Mouse (Mus musculus): Measurements from ENCODE around the gene 1700037H04Rik. TPM values are rescaled to one million over a fixed set of nuclear protein-coding genes. Genes with fewer than 3 reads are reported as not detected.

Gene 1700037H04Rik
- polyA plus RNA-seq, 1 experiment from 2014 or later, result 110 TPM

- Histone ChIP-seq H3K27me3 (replicated peaks; ENCODE audit: control insufficient read depth, insufficient read depth, low read length) (peaks cover 12% of the 10 kb centered on the region), H3K4me1 (ENCODE audit: control insufficient read depth, insufficient read depth, low read length) (peaks cover 36% of the 10 kb centered on the region), H3K27ac (ENCODE audit: low read depth, low read length) (no peak overlapping the region), H3K36me3 (ENCODE audit: control insufficient read depth, insufficient read depth, low read length) (peaks cover 17% of the 10 kb centered on the region), H3K9me3 (replicated peaks; ENCODE audit: control insufficient read depth, low read length) (no peaks in the 10 kb centered on the region), H3K4me3 (ENCODE audit: low read depth, low read length) (peak overlapping the region; percentile 35), H3K4me2 (ENCODE audit: low read length) (peak overlapping the region; percentile 75), H3K9ac (ENCODE audit: low read length) (0 out of 2 replicates have a peak overlapping the region, but pooled peaks have one; percentile 17)
- WGBS, result 8% methylated on average over 11 of the region's 11 CpGs
- DNase-seq (ENCODE audit: low spot score) (peak; percentile 96), ATAC-seq (peak; percentile 69)
Measured at GRCm38 (mm10) chr2:131174700-131175099, 14.8 kb upstream of the 1700037H04Rik start.

- Histone ChIP-seq H3K9ac (ENCODE audit: low read length) (no peak overlapping the region), H3K9me3 (replicated peaks; ENCODE audit: control insufficient read depth, low read length) (no peaks in the 10 kb centered on the region), H3K4me1 (ENCODE audit: control insufficient read depth, insufficient read depth, low read length) (peaks cover 23% of the 10 kb centered on the region), H3K4me3 (ENCODE audit: low read depth, low read length) (no peak overlapping the region), H3K27ac (ENCODE audit: low read depth, low read length) (no peak overlapping the region), H3K36me3 (ENCODE audit: control insufficient read depth, insufficient read depth, low read length) (peaks cover 17% of the 10 kb centered on the region), H3K27me3 (replicated peaks; ENCODE audit: control insufficient read depth, insufficient read depth, low read length) (peaks cover 12% of the 10 kb centered on the region), H3K4me2 (ENCODE audit: low read length) (no peak overlapping the region)
- ATAC-seq, result no peak
- 46% methylated on average over 9 of the region's 9 CpGs for WGBS
- DNase-seq (ENCODE audit: low spot score), result no peak
Measured at GRCm38 (mm10) chr2:131172322-131172721, 12.4 kb upstream of the 1700037H04Rik start.

GRCm38 (mm10) chr2:131171401-131172104, 11.7 kb upstream of the 1700037H04Rik start:
- 10% methylated on average over 43 of the region's 43 CpGs for WGBS
- no peak overlapping the region for H3K4me3 ChIP-seq (ENCODE audit: low read depth, low read length)

GRCm38 (mm10) chr2:131170936-131171335, 11.1 kb upstream of the 1700037H04Rik start:
- H3K4me2 ChIP-seq (ENCODE audit: low read length), result no peak overlapping the region
- H3K4me3 ChIP-seq (ENCODE audit: low read depth, low read length), result no peak overlapping the region
- H3K9ac ChIP-seq (ENCODE audit: low read length), result no peak overlapping the region; the same call in 1 of the 2 replicates
- 27% methylated on average over 9 of the region's 9 CpGs for WGBS
- no peak overlapping the region for H3K27ac ChIP-seq (ENCODE audit: low read depth, low read length)
- peaks cover 7% of the 10 kb centered on the region; the same call in 1 of the 2 replicates for H3K36me3 ChIP-seq (ENCODE audit: control insufficient read depth, insufficient read depth, low read length)
- no peak for ATAC-seq
- peaks cover 12% of the 10 kb centered on the region for H3K27me3 ChIP-seq (replicated peaks; ENCODE audit: control insufficient read depth, insufficient read depth, low read length)
- peaks cover 12% of the 10 kb centered on the region; the same call in 1 of the 2 replicates for H3K4me1 ChIP-seq (ENCODE audit: control insufficient read depth, insufficient read depth, low read length)
- no peaks in the 10 kb centered on the region for H3K9me3 ChIP-seq (replicated peaks; ENCODE audit: control insufficient read depth, low read length)
- DNase-seq (ENCODE audit: low spot score), result no peak

More at GRCm38 (mm10) chr2:131171401-131172104, 11.7 kb upstream of the 1700037H04Rik start:
- Histone ChIP-seq H3K27me3 (replicated peaks; ENCODE audit: control insufficient read depth, insufficient read depth, low read length) (peaks cover 12% of the 10 kb centered on the region), H3K9ac (ENCODE audit: low read length) (no peak overlapping the region; the same call in 1 of the 2 replicates), H3K9me3 (replicated peaks; ENCODE audit: control insufficient read depth, low read length) (no peaks in the 10 kb centered on the region), H3K4me1 (ENCODE audit: control insufficient read depth, insufficient read depth, low read length) (peaks cover 15% of the 10 kb centered on the region), H3K36me3 (ENCODE audit: control insufficient read depth, insufficient read depth, low read length) (peaks cover 9% of the 10 kb centered on the region), H3K4me2 (ENCODE audit: low read length) (no peak overlapping the region), H3K27ac (ENCODE audit: low read depth, low read length) (no peak overlapping the region)
- DNase-seq (ENCODE audit: low spot score) (no peak), ATAC-seq (no peak)

GRCm38 (mm10) chr2:131168914-131169313, 9.0 kb upstream of the 1700037H04Rik start:
- Histone ChIP-seq H3K27ac (ENCODE audit: low read depth, low read length) (no peak overlapping the region), H3K36me3 (ENCODE audit: control insufficient read depth, insufficient read depth, low read length) (peaks cover 6% of the 10 kb centered on the region; the same call in 1 of the 2 replicates), H3K4me2 (ENCODE audit: low read length) (no peak overlapping the region), H3K4me1 (ENCODE audit: control insufficient read depth, insufficient read depth, low read length) (peaks cover 1% of the 10 kb centered on the region; the same call in 1 of the 2 replicates), H3K9me3 (replicated peaks; ENCODE audit: control insufficient read depth, low read length) (no peaks in the 10 kb centered on the region), H3K27me3 (replicated peaks; ENCODE audit: control insufficient read depth, insufficient read depth, low read length) (peaks cover 12% of the 10 kb centered on the region), H3K9ac (ENCODE audit: low read length) (no peak overlapping the region), H3K4me3 (ENCODE audit: low read depth, low read length) (no peak overlapping the region)
- ATAC-seq (no peak), DNase-seq (ENCODE audit: low spot score) (peak; percentile 29)
- 69% methylated on average over 1 of the region's 1 CpGs for WGBS

GRCm38 (mm10) chr2:131167984-131168383, 8.1 kb upstream of the 1700037H04Rik start:
- Histone ChIP-seq H3K4me1 (ENCODE audit: control insufficient read depth, insufficient read depth, low read length) (no peaks in the 10 kb centered on the region), H3K9me3 (replicated peaks; ENCODE audit: control insufficient read depth, low read length) (no peaks in the 10 kb centered on the region), H3K27ac (ENCODE audit: low read depth, low read length) (no peak overlapping the region), H3K36me3 (ENCODE audit: control insufficient read depth, insufficient read depth, low read length) (peaks cover 6% of the 10 kb centered on the region; the same call in 1 of the 2 replicates), H3K4me3 (ENCODE audit: low read depth, low read length) (no peak overlapping the region), H3K9ac (ENCODE audit: low read length) (no peak overlapping the region), H3K4me2 (ENCODE audit: low read length) (no peak overlapping the region), H3K27me3 (replicated peaks; ENCODE audit: control insufficient read depth, insufficient read depth, low read length) (peaks cover 12% of the 10 kb centered on the region)
- ATAC-seq, result no peak
- WGBS, result 83% methylated on average over 6 of the region's 6 CpGs
- no peak for DNase-seq (ENCODE audit: low spot score)

- Histone ChIP-seq H3K27ac (ENCODE audit: low read depth, low read length) (no peak overlapping the region), H3K9ac (ENCODE audit: low read length) (no peak overlapping the region), H3K36me3 (ENCODE audit: control insufficient read depth, insufficient read depth, low read length) (peaks cover 3% of the 10 kb centered on the region; the same call in 1 of the 2 replicates), H3K4me3 (ENCODE audit: low read depth, low read length) (no peak overlapping the region), H3K4me2 (ENCODE audit: low read length) (no peak overlapping the region), H3K4me1 (ENCODE audit: control insufficient read depth, insufficient read depth, low read length) (no peaks in the 10 kb centered on the region), H3K27me3 (replicated peaks; ENCODE audit: control insufficient read depth, insufficient read depth, low read length) (no peaks in the 10 kb centered on the region), H3K9me3 (replicated peaks; ENCODE audit: control insufficient read depth, low read length) (no peaks in the 10 kb centered on the region)
- DNase-seq (ENCODE audit: low spot score), result no peak
- WGBS, result 86% methylated on average over 2 of the region's 2 CpGs
- ATAC-seq, result no peak
Measured at GRCm38 (mm10) chr2:131166172-131166571, 6.3 kb upstream of the 1700037H04Rik start.

GRCm38 (mm10) chr2:131163924-131164323, 4.0 kb upstream of the 1700037H04Rik start:
- ATAC-seq, result no peak

GRCm38 (mm10) chr2:131160671-131161111, 810 bp upstream of the 1700037H04Rik start:
- ATAC-seq, result 0 out of 2 replicates have a peak, but pooled peaks have one; percentile 0
- H3K9ac ChIP-seq (ENCODE audit: low read length), result peak overlapping the region; percentile 80
- H3K9me3 ChIP-seq (replicated peaks; ENCODE audit: control insufficient read depth, low read length), result no peaks in the 10 kb centered on the region
- no peaks in the 10 kb centered on the region for H3K27me3 ChIP-seq (replicated peaks; ENCODE audit: control insufficient read depth, insufficient read depth, low read length)
- peak overlapping the region; percentile 73 for H3K4me3 ChIP-seq (ENCODE audit: low read depth, low read length)
- DNase-seq (ENCODE audit: low spot score), result peak; percentile 47
- peaks cover 6% of the 10 kb centered on the region for H3K4me1 ChIP-seq (ENCODE audit: control insufficient read depth, insufficient read depth, low read length)
- peak overlapping the region; percentile 85 for H3K4me2 ChIP-seq (ENCODE audit: low read length)
- peak overlapping the region; percentile 91 for H3K27ac ChIP-seq (ENCODE audit: low read depth, low read length)
- under 1% methylated on average over 17 of the region's 17 CpGs for WGBS
- H3K36me3 ChIP-seq (ENCODE audit: control insufficient read depth, insufficient read depth, low read length), result no peaks in the 10 kb centered on the region

More at GRCm38 (mm10) chr2:131163924-131164323, 4.0 kb upstream of the 1700037H04Rik start:
- Histone ChIP-seq H3K4me3 (ENCODE audit: low read depth, low read length) (no peak overlapping the region), H3K9me3 (replicated peaks; ENCODE audit: control insufficient read depth, low read length) (no peaks in the 10 kb centered on the region), H3K4me2 (ENCODE audit: low read length) (no peak overlapping the region), H3K27ac (ENCODE audit: low read depth, low read length) (no peak overlapping the region), H3K27me3 (replicated peaks; ENCODE audit: control insufficient read depth, insufficient read depth, low read length) (no peaks in the 10 kb centered on the region), H3K9ac (ENCODE audit: low read length) (no peak overlapping the region), H3K4me1 (ENCODE audit: control insufficient read depth, insufficient read depth, low read length) (peaks cover under 1% of the 10 kb centered on the region), H3K36me3 (ENCODE audit: control insufficient read depth, insufficient read depth, low read length) (no peaks in the 10 kb centered on the region)
- no peak for DNase-seq (ENCODE audit: low spot score)
- 71% methylated on average over 7 of the region's 7 CpGs for WGBS
